Mouse (Mus musculus) adrenal gland, adult (tissue): ENCODE data around the gene 4930539E08Rik.

Source experiments
- DNase-seq, 2 experiments: peaks; one replicate each; pipeline ENCODE4 v3.0.0; 2022 to 2023; ENCODE audit warnings: low spot score in 1 of 2; ENCODE audit not compliant: inconsistent age in 2 of 2

4930539E08Rik gene

DNA sequence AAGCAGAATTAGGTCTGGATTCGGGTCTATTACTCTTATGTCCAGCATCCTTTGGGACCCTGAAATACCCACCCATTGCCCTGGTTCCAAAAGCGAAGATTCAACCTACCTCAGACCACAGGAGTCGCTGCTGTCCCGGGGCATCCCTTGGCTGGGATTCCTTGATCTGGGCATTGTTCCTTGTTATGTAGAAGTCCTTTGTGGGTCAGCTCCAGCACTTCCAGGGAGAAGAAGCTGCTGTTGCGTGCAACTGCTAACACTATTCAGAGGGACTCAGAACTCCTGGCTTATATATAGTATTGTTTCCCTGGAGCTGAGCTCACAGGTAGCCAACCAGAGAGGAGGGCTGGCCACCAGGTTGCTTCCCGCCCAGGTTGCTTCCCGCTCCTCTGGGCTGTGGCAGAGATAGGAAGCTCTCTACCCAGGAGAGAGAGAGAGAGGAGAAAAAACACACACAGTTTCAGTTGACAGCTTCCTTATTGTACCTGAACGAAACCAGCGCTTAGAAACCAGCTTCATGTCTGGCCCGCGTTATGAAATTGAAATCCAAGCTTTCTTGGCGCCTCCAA lies at the start of gene 4930539E08Rik:
Gene 4930539E08Rik (minus strand): TSS at position 265 of the 569 bp plus-strand sequence.
- no peak for DNase-seq

DNA sequence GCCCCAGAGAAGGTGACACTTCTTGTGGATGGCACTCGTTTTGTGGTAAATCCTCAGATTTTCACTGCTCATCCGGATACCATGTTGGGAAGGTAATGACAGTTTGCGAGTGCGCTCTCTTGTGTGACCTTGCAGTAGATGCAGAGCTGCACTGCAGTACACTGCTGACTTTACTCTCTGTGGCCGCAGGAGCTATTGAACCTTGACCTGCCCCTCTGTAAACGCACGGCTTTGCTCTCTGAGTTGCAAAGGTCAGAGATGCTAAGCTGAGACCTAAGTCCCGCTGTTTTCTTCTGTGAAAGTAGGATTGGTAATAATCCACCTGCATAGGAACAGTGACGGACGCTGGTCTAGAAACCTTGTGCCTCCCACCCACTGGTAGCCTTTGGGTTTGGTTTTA lies 46.5 kb upstream of the 4930539E08Rik start:
- no peak for DNase-seq

DNA sequence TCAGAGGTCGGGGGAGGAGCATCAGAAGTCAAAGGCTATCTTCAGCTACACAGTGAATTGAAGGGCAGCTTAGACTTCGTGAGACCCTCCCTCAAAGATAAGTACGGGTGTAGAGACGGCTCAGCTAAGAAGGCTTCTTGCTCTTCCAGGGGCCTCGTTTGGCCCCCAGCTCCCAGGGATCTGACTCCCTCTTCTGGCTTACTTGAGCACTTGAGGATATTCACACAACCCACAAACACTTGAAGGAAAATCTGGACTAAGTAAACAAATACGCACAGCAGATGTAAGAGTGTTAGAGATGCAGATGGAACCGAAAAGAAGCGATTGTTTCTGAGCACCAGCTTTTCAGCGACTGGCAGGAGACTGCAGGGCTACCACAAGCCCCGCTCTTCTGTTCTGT lies 45.5 kb upstream of the 4930539E08Rik start:
- DNase-seq = no peak

DNA sequence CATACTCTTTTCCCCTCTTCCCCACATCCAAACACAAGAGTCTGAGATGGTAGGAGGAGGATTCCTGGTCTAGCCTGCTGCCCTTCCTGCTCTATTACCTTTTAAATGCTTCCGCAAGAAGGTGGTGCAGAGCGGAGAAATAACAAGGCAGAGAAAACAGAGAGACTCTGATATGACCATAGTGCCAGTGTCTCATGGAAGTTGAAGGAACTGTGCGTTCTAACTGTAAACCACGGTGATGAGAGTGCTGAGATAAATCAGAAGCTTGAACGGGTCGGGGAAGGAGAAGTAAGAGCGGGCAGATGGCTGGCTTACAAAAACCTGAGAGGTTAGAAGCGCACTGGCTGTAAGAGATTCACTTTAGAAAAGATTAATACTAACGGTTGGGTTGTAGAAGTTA lies 39.3 kb upstream of the 4930539E08Rik start:
- no peak for DNase-seq

DNA sequence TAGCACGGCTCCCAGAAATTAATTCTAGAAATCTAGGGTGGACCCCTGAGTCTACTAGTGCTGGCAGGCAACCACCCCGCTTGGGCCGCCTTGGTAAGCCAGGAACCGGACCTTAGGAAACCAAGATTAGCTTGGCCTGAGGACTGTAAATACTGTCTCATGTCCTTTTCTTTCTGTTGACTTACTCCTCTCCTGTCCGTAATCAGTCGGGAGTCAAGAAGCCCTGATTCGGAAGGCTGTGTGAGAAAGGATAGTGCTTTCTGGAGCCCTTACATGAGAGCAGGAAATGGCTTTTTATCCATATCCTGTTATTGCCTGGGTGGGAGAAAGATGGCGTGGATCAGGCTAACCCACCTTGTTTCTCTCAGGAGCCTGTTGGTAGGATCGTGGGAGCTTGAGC lies 38.1 kb upstream of the 4930539E08Rik start:
- DNase-seq = peak in 1 of 2 experiments; percentile 70

DNA sequence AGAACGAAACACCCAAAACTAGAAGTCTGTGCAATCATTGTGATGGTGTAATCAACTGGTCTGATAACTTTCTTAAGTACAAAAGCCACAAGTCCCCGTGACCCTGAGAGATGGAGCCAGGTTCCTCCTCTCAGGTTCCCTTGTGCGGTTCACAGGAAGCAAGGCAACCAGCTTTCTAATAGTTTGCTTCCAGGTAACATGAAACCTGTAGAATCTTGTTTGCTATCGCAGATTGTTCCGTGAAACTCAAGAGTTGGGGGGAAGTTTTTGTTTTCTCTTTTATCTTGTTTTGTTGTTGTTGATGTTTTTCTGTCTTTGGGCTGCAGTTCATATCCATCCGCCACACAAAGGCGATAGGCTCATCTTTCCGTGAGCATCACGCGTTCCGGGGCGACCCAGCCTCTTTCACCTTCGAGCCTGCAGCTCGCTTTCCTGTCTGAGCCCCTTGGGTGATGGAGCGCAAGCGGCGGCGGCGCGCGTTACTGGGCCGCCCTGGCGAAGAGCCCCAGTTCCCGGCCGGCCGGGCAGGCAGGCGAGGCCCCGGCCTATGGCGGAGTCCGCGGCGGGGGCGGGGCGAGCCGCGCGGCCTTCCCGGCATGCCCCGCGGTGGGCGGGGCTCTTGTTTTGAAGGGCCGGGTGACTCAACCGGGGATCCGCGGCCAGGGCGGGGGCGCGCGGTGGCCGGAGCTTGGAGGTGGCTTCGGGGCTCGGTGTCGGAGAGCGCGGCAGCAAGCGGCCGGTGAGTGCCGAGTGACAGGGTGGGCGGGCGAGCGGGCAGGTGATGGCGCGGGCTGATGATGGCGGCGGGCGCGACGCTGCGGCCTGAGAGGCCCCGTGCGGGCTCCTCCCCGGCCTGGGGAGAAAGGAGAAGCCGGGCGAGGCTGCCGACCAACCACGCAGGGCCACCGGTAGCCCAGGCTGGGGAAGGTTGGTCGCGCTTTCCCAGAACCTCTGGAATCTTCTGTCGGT lies 37.0 kb upstream of the 4930539E08Rik start, which contains the start of gene Kctd20:
Gene Kctd20 (plus strand): TSS at position 120 of the 969 bp plus-strand sequence.
- peak; percentile 95 to 98 for DNase-seq

DNA sequence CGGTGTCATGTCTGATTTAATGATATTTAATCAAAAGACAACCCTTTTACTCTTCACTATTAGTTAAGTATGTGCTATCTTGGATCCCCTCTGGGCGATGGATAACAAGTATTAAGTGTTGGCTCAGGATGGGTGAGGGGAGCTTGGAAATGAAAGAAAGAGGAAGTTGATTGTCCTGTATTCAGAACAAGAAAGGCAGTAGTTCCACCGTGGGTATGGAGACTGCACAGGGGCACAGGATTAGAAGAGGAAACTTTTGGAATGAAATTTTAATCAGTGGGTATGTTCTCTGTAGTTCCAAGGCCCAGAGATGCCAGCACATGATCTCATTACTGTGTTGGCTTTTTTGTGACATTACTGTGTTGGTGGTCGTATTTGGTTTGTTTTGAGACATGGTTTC lies 35.6 kb upstream of the 4930539E08Rik start:
- DNase-seq = no peak

DNA sequence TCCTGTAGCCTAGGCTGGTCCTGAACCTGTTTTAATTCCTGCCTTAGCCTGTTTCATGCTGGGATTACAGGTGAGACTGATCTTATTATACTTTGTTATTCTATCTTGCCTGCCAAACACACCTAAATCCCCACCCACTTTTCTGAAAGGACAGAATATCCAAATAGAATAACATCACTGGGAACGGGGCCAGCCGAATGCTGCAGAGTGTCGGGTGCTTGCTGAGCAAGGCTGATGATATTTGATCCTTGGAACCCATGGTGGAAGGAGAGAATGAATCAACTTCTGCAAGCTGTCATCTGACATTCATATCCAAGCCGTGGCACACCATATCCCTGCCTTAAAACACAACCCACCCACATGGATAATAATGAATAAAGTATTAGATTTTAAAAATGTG lies 33.5 kb upstream of the 4930539E08Rik start:
- DNase-seq = peak; percentile 53 to 74

DNA sequence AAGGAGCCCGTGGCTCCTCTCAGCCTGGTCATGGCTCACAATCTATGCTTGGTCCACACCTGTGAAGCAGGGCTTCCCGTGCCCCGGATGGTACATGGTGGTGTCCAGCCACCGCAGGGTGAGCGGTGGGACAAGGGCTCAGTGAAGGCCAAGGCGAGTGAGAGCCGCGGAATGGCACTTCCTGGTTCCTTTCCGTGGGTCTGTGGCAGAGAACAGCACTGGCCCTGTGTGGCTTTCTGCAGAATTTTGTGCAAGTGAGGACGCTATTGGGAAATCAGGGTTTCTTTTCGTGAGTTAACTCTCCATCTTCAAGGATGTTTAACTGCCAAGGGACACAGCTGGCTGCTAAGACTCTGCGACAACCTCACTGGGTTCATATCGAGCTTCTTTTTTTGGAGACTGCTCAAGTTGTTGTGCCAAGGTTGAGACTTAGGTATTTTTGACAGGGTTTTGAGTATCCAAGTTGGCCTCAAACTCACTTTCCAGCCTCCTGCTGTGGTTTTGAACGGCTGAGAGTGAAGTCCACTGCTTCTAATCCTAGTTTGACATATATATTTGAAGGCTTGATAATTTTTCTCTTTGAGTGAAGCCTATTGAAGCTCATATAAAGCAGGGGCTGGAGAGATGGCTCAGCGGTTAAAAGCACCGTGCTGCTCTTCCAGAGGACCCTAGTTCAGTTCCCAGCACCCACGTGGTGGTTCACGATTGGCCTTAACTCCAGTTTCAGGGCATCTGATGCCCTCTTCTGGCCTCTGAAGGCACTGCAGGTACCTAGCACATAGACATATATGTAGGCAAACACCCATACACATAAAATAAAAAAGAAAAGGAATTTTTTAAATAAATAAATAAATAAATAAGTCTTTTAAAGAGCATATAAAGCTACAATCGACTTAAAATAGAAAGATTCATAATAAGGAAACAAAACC lies 32.2 kb upstream of the 4930539E08Rik start:
- DNase-seq = no peak

DNA sequence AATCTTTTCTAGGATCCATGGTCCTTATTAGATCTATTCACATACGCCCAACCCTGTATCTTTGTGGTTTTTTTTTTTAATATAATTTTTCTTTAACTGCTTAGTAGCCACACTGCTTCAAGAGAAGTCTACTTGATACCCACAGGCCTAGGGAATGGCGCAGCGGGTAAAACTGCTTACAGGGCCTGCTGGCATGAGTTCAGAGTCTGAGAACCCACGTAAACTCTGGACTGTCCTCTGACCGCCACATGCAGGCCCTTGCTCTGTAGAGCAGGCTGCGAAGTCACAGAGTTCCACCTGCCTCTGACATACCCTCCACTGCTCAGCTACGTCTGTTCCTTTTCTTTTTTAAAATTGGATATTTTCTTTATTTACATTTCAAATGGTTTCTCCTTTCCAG lies 29.4 kb upstream of the 4930539E08Rik start:
- DNase-seq = no peak

DNA sequence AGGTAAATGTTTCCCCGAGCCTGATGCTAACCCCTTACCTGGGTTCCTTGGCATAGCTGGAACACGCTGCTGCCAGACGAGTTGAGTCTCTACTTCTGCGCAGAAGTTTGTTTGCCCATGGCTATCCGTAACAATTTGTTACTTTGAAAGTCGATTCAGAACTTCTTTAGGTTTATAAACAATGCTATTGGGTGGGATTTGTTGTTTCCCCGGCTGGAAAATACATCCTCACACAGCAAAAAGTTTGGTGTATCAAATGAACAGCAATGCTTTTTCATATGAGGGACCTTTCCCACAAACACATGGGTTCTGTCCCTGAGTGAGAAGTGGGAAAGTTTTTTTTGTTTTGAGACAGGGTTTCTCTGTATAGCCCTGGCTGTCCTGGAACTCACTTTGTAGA lies 28.6 kb upstream of the 4930539E08Rik start, which contains the start of gene Pxt1:
Gene Pxt1 (minus strand): TSS at position 101 of the 400 bp plus-strand sequence.
- no peak for DNase-seq

DNA sequence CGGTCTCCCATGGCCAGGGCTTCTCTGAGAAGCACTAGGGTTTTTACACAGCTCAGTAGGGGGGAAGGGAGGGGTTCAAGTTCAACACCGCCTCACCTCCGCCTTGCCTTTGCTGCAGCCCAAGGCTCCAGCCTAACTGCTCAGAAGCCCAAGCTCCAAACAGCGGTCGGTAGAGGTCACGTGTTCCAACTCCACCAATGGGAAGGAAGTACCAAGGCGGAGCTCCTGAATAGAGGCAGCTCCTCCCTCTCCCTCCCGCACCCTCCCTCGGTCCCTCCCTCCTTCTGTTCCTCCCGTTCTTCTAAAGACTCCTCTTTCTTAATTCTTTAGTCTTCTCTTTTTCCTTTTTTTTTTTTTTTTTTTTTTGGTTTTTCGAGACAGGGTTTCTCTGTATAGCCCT lies 27.0 kb upstream of the 4930539E08Rik start:
- no peak for DNase-seq

DNA sequence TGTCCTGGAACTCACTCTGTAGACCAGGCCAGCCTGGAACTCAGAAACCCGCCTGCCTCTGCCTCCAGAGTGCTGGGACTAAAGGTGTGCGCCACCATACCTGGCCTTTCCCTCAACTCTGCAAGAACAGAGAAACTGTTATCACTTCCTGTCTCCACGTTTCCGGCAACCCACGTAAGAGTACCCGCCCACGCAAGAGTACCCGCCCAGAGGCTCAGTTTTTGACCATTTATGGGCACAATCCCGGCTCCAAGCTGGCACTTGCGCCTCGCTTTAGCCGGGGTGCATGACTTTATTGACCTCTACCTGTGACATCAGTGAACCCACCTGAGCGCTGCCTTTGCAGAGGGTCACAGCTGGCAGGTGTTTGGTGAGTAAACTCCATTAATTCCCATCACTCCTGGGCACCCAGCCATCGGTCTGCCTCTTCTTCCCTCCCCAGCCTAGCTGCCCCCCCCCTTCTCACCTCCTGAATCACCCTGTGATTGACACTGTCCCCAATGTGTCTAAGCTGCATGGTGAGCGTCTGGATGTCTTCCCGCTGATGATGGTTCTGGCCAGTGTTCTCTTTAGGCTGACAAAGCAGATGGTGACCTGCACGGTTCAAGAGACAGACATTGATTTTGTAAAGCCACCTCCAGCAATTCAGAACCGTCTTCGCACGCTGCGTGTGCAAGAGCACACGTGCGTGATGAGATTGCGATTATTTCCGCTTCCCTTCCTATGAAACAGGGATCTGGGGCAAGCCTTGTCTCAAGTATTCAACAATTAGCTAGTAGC lies 25.8 kb upstream of the 4930539E08Rik start:
- DNase-seq = no peak

DNA sequence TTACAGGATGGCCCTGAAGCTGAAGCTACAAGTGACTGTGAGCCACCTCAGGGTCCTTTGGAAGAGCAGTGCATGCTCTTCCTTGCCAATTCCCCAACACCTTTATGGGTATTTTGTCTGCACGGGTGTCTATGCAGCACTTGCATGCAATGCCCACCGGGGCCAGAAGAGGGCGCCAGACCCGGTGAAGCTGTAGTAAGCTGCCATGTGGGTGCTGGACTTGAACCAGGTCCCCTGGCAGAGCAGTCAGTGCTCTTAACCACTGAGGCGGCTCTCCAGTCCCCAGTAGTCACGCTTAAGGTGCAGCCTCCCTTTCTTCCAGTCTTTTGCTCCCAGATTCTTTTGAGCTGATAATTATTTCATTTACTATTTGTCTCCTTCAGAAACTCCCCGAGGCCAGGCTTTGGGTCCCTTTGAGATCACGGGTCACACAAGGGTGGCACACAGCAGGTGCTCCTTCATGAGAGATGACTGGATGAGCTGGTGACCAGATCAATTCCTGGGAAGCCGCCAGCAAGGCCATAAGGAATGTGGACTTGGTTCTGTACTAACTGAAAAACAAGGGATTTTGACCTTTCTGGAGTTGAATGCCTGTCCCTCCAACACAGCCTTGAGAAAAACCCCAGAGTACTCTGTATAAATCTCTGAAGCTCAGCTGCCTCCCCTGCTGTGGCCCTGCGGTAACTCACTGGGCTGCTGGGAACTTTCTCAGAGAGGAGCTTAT lies 21.7 kb upstream of the 4930539E08Rik start:
- DNase-seq = peak; percentile 51 to 68

DNA sequence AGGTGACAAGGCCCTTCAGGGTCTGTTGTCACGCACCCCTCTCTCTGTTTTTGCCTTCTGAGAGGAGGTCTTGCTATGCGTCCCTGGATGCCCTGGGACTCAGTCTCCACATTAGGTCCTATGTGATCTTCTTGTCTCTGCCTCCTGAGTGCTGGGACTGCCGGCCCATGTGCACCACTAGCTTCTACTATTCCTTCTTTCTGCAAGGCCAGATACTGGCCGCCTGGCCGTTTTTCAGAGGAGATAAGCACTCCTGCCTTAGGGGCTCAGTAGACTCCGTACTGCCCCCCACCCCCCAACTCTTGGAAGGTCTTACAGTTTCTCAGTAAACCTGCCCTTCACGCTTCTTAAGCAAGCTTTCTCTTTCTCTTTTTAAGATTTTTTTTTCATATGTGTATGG lies 21.0 kb upstream of the 4930539E08Rik start:
- DNase-seq = no peak

DNA sequence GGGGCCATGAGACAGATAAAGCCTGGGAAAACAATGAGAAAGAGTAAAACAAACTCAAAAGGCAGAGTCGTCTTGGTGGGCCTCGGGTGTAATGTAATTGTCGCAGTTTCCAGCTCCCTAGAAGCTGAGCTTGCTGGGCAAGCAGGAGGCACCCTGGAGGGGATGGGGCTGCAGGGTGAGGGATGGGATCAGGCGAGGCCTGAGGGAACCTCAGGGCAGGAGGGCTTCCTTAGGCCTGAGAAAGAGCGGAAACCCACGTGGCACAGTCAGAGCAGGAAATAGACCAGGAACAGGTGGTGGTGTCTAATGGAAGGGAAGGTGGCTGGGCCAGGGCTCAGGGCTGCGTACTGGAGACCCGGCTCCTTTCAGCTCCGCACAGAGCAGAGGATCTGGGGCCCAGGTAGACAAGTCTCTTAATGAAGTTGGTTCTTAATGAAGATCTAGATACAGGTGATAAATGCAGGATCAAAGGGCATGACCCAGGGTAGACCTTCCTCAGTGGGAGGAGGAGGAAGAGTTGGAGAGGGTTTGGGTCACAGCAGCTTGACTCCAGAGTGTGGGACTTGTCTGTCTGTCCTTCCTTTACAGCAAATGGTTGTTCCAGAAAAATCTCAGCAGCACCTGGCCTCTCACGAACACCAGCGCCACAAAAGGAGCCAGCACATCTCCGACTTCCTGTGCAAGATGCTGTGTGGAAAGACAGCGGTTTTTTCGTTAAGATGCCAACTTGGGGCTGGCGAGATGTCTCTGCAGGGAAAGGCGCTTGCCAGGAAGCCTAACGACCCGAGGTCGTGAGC lies 19.2 kb upstream of the 4930539E08Rik start:
- DNase-seq = no peak

DNA sequence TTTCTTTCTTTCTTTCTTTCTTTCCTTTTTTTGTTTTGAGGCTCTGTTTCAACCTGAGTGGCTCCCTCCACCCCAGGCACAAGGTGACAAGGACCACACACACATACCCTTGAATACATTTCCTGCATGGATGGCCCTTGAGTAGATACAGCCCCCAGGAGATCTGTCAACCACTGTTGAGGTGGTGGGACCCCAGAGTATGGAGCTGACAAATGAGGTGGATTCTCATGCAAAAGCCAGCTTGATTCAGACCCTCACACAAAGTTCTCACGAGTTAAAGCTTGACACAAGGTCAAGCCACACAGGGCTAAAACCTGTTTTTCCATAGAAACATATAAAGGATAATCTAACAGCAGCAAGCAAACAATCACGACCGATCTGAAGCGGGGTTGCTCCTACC lies 17.1 kb upstream of the 4930539E08Rik start:
- DNase-seq = no peak

DNA sequence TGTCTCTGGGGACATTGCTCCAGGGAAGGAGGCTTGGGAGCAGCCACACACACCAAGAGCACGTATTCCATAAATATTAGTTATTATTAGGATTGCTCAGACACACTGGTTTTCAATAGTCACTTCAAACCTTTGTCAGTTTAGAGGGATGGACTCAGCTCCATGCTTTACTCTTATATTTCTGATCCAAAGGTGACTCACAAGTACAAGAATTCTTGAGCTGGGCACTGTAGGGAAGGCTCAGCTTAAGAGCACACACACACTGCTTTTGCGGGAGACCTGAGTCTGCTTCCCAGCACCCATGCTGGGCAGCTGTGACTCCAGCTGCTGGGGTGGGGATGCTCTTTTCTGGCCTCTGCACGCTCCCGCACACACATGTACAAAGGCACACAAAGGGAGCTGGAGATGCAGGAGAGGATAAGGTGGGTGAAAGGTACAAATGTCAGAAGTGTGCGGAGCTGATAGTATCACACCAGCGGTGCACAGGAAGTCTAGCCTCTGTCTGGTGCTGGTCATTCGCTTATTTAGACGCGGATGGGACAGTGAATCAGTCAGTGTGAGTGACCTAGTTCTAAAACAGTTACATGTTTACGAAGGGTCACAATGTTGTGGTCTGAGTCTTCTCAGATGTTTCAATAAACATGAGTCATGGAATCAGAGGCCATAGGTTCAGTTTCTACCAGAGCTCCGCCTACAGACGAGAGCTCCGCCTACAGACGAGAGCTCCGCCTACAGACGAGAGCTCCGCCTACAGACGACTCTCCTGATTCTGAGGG lies 16.5 kb upstream of the 4930539E08Rik start:
- peak in 1 of 2 experiments; percentile 46 for DNase-seq
